Mouse (Mus musculus) macrophage (primary cell): Measurements from ENCODE around the gene Rem1. TPM values are rescaled to one million over a fixed set of nuclear protein-coding genes. Genes with fewer than 3 reads are reported as not detected.

ENCODE experiments used
- H3K27ac ChIP-seq: fragments of 350-480 bp; formaldehyde crosslinking; 2 replicates; pipeline ENCODE4 v1.9.0; 2021
- H3K36me3 ChIP-seq: fragments of 350-480 bp; formaldehyde crosslinking; 2 replicates; pipeline ENCODE4 v1.9.0; 2021; ENCODE audit errors: inconsistent target
- H3K4me3 ChIP-seq: fragments of 350-480 bp; formaldehyde crosslinking; 2 replicates; pipeline ENCODE4 v1.9.0; 2021; ENCODE audit errors: inconsistent target
- H3K79me2 ChIP-seq: fragments of 350-480 bp; formaldehyde crosslinking; 2 replicates; pipeline ENCODE4 v1.9.0; 2021; ENCODE audit errors: inconsistent target
- WGBS: methylation state at CpG from one replicate; pipeline ENCODE4 v1.1.7; 2026; ENCODE audit warnings: inconsistent platforms; ENCODE audit not compliant: missing documents; 5-methylcytosine and 5-hydroxymethylcytosine counted together
- polyA plus RNA-seq: library from polyadenylated mRNA; stranded (reverse); fragments of 250-400 nt; gene quantifications from 3 replicates; pipeline ENCODE4 v1.2.4, GENCODE M21; 2018; ENCODE audit warnings: inconsistent platforms

Gene Rem1
- polyA plus RNA-seq, 1 experiment from 2014 or later, result not detected

- Histone ChIP-seq H3K79me2 (no peaks in the 10 kb centered on the region), H3K4me3 (no peak overlapping the region), H3K27ac (no peak overlapping the region), H3K36me3 (no peaks in the 10 kb centered on the region)
- 40% methylated on average over 6 of the region's 6 CpGs for WGBS
Measured at GRCm38 (mm10) chr2:152616470-152616869, 10.3 kb upstream of the Rem1 start.

GRCm38 (mm10) chr2:152617374-152617773 is 9.4 kb upstream of the Rem1 start:
- no peaks in the 10 kb centered on the region for H3K79me2 ChIP-seq
- 78% methylated on average over 5 of the region's 5 CpGs for WGBS
- no peak overlapping the region for H3K27ac ChIP-seq
- H3K4me3 ChIP-seq, result no peak overlapping the region
- no peaks in the 10 kb centered on the region for H3K36me3 ChIP-seq

GRCm38 (mm10) chr2:152620367-152621134 is 6.2 kb upstream of the Rem1 start:
- H3K27ac ChIP-seq, result no peak overlapping the region
- no peaks in the 10 kb centered on the region for H3K36me3 ChIP-seq
- H3K4me3 ChIP-seq, result no peak overlapping the region
- 19% methylated on average over 9 of the region's 9 CpGs for WGBS
- H3K79me2 ChIP-seq, result no peaks in the 10 kb centered on the region

GRCm38 (mm10) chr2:152622151-152622550 is 4.6 kb upstream of the Rem1 start:
- 82% methylated on average over 11 of the region's 13 CpGs for WGBS
- Histone ChIP-seq H3K79me2 (no peaks in the 10 kb centered on the region), H3K4me3 (no peak overlapping the region), H3K36me3 (no peaks in the 10 kb centered on the region), H3K27ac (no peak overlapping the region)

GRCm38 (mm10) chr2:152622953-152623352 is 3.8 kb upstream of the Rem1 start, which contains the start of gene Defb25:
Gene Defb25, minus strand, starts transcription at chr2:152623053.
- Histone ChIP-seq H3K27ac (no peak within 1 kb of the TSS), H3K4me3 (no peak within 1 kb of the TSS), H3K36me3 (no peaks in the 10 kb centered on the region), H3K79me2 (no peaks in the 10 kb centered on the region)
- WGBS, result 92% methylated on average over 7 of the region's 7 CpGs

- no peaks in the 10 kb centered on the region for H3K79me2 ChIP-seq
Measured at GRCm38 (mm10) chr2:152624566-152624965, 2.2 kb upstream of the Rem1 start.

GRCm38 (mm10) chr2:152625256-152625655 is 1.5 kb upstream of the Rem1 start:
- H3K4me3 ChIP-seq, result no peak overlapping the region
- no peaks in the 10 kb centered on the region for H3K36me3 ChIP-seq
- H3K27ac ChIP-seq, result no peak overlapping the region
- 46% methylated on average over 1 of the region's 1 CpGs for WGBS
- H3K79me2 ChIP-seq, result no peaks in the 10 kb centered on the region

More at GRCm38 (mm10) chr2:152624566-152624965, 2.2 kb upstream of the Rem1 start:
- Histone ChIP-seq H3K36me3 (no peaks in the 10 kb centered on the region), H3K27ac (no peak overlapping the region), H3K4me3 (no peak overlapping the region)
- WGBS, result 97% methylated on average over 2 of the region's 2 CpGs

- H3K36me3 ChIP-seq, result no peaks in the 10 kb centered on the region
- WGBS, result 72% methylated on average over 17 of the region's 17 CpGs
- H3K79me2 ChIP-seq, result no peaks in the 10 kb centered on the region
- H3K4me3 ChIP-seq, result no peak overlapping the region
- no peak overlapping the region for H3K27ac ChIP-seq
Measured at GRCm38 (mm10) chr2:152628066-152628465, 1.3 kb downstream of the Rem1 start.

- Histone ChIP-seq H3K27ac (no peak overlapping the region), H3K79me2 (no peaks in the 10 kb centered on the region), H3K36me3 (no peaks in the 10 kb centered on the region), H3K4me3 (no peak overlapping the region)
- WGBS, result 56% methylated on average over 3 of the region's 3 CpGs
Measured at GRCm38 (mm10) chr2:152629239-152629638, 2.5 kb downstream of the Rem1 start.

- 94% methylated on average over 6 of the region's 6 CpGs for WGBS
- Histone ChIP-seq H3K27ac (no peak overlapping the region), H3K4me3 (no peak overlapping the region), H3K79me2 (no peaks in the 10 kb centered on the region), H3K36me3 (no peaks in the 10 kb centered on the region)
Measured at GRCm38 (mm10) chr2:152629904-152630303, 3.2 kb downstream of the Rem1 start.

- WGBS, result 46% methylated on average over 17 of the region's 17 CpGs
- H3K4me3 ChIP-seq, result no peak overlapping the region
- H3K79me2 ChIP-seq, result no peaks in the 10 kb centered on the region
- H3K27ac ChIP-seq, result no peak overlapping the region
- no peaks in the 10 kb centered on the region for H3K36me3 ChIP-seq
Measured at GRCm38 (mm10) chr2:152633334-152633733, 6.6 kb downstream of the Rem1 start.

- no peak overlapping the region for H3K27ac ChIP-seq
Measured at GRCm38 (mm10) chr2:152634311-152634710, 7.6 kb downstream of the Rem1 start.

GRCm38 (mm10) chr2:152636246-152637005 is 9.7 kb downstream of the Rem1 start:
- Histone ChIP-seq H3K79me2 (no peaks in the 10 kb centered on the region), H3K4me3 (no peak overlapping the region), H3K36me3 (no peaks in the 10 kb centered on the region), H3K27ac (no peak overlapping the region)
- 80% methylated on average over 23 of the region's 23 CpGs for WGBS

More at GRCm38 (mm10) chr2:152634311-152634710, 7.6 kb downstream of the Rem1 start:
- Histone ChIP-seq H3K4me3 (no peak overlapping the region), H3K36me3 (no peaks in the 10 kb centered on the region), H3K79me2 (no peaks in the 10 kb centered on the region)
- WGBS, result 94% methylated on average over 19 of the region's 29 CpGs

- WGBS, result 93% methylated on average over 4 of the region's 6 CpGs
- Histone ChIP-seq H3K79me2 (no peaks in the 10 kb centered on the region), H3K27ac (no peak overlapping the region), H3K4me3 (no peak overlapping the region), H3K36me3 (no peaks in the 10 kb centered on the region)
Measured at GRCm38 (mm10) chr2:152637006-152637322, 10.2 kb downstream of the Rem1 start.

GRCm38 (mm10) chr2:152637381-152637780 is 10.6 kb downstream of the Rem1 start:
- 93% methylated on average over 4 of the region's 4 CpGs for WGBS
- no peak overlapping the region for H3K4me3 ChIP-seq
- H3K27ac ChIP-seq, result no peak overlapping the region
- no peaks in the 10 kb centered on the region for H3K36me3 ChIP-seq
- no peaks in the 10 kb centered on the region for H3K79me2 ChIP-seq
